Mouse (Mus musculus) hindbrain, postnatal 0 days (tissue): ENCODE measurements at regions not wholly inside any gene's neighbourhood (a gene's known extent, or its start where the extent isn't known, plus 50 kb on each side); places are given as distances from the start of the nearest gene placed in this dataset.
"Not testable (repeated sequence)": the region's sequence is repeated elsewhere in the genome, so short reads cannot be mapped to it uniquely, and the experiment has no call there.

Experiments
- ATAC-seq: fragments of 200-750 bp; cut with Nextera tagmentation; 2 replicates; pipeline ENCODE4 v1.8.0; 2017; ENCODE audit warnings: mild to moderate bottlenecking, moderate TSS enrichment, moderate library complexity
- DNase-seq: peaks from one replicate; pipeline ENCODE4 v3.0.0-alpha.2; 2015; ENCODE audit warnings: low spot score
- H3K27ac ChIP-seq: fragments of 300-500 bp; sonication (generic); 2 replicates; pipeline ENCODE4 v1.5.1; 2014; ENCODE audit warnings: mild to moderate bottlenecking
- H3K27me3 ChIP-seq: fragments of 300-500 bp; sonication (generic); 2 replicates; pipeline ENCODE4 v1.6.1; 2014; ENCODE audit warnings: low read length, mixed read lengths; ENCODE audit not compliant: insufficient read depth
- H3K36me3 ChIP-seq: fragments of 300-500 bp; sonication (generic); 2 replicates; pipeline ENCODE4 v1.6.1; 2014; ENCODE audit warnings: low read length, mixed read lengths; ENCODE audit not compliant: insufficient read depth
- H3K4me1 ChIP-seq: fragments of 300-500 bp; sonication (generic); 2 replicates; pipeline ENCODE4 v1.6.1; 2014; ENCODE audit warnings: antibody characterized with exemption, low read length, mixed read lengths; ENCODE audit not compliant: insufficient read depth
- H3K4me2 ChIP-seq: fragments of 300-500 bp; sonication (generic); 2 replicates; pipeline ENCODE4 v1.6.1; 2014; ENCODE audit warnings: low read depth, mild to moderate bottlenecking, low read length, moderate library complexity, mixed read lengths
- H3K4me3 ChIP-seq: fragments of 300-500 bp; sonication (generic); 2 replicates; pipeline ENCODE4 v1.5.1; 2014; ENCODE audit warnings: low read length
- H3K9ac ChIP-seq: fragments of 300-500 bp; sonication (generic); replicated peaks from 2 replicates; pipeline ENCODE4 v1.6.1; 2014; ENCODE audit warnings: mild to moderate bottlenecking, low read length, moderate library complexity, mixed read lengths
- H3K9me3 ChIP-seq: fragments of 300-500 bp; sonication (generic); 2 replicates; pipeline ENCODE4 v1.6.1; 2016; ENCODE audit warnings: low read length, mixed read lengths
- CTCF ChIP-seq: IDR thresholded peaks from 2 replicates; pipeline ENCODE4 v1.5.1; 2016; ENCODE audit warnings: antibody characterized with exemption, control low read depth, low read depth
- WGBS: fragments of 180-500 bp; shearing (Covaris S2); extraction: QIAGEN DNeasy Blood & Tissue Kit; methylation state at CpG from one replicate; pipeline ENCODE4 v1.1.7; 2014; 5-methylcytosine and 5-hydroxymethylcytosine counted together

DNA sequence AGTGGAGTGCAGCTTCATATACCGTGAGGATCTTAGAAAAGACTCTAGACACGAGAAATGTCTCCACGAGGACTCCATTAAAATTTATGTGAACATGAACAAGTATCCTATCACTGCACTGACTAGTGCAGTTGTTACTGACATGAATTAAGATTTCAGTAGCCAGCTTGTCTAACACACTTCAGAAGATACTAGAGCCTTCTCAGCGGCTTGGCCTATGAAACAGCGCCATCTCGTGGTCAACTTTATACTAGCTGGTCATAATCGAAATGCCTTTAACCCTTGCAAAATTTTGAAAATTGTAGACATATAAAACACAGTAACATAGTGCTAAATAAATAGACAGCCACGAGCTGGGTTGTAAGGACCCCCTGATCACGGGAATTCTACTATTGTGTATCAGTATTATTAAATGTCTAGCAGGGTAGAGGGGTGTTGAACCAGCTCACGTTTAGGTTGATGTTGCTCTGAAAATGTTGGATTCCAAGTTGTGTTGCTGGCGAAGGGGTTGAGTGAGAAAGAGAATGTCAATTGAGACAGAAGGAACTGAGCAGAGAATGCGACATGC is 70.4 kb downstream of the AI429214 start:
- ATAC-seq (peak; percentile 64), DNase-seq (peak; percentile 90)
- Histone ChIP-seq H3K4me3 (no peak overlapping the region), H3K27ac (no peak overlapping the region), H3K4me2 (no peak overlapping the region), H3K9ac (no peak overlapping the region), H3K9me3 (no peaks in the 10 kb centered on the region), H3K36me3 (no peaks in the 10 kb centered on the region), H3K27me3 (no peaks in the 10 kb centered on the region), H3K4me1 (no peaks in the 10 kb centered on the region)
- TF ChIP-seq CTCF, result peak; percentile 92
- WGBS, result 21% methylated on average over 12 of the region's 12 CpGs

DNA sequence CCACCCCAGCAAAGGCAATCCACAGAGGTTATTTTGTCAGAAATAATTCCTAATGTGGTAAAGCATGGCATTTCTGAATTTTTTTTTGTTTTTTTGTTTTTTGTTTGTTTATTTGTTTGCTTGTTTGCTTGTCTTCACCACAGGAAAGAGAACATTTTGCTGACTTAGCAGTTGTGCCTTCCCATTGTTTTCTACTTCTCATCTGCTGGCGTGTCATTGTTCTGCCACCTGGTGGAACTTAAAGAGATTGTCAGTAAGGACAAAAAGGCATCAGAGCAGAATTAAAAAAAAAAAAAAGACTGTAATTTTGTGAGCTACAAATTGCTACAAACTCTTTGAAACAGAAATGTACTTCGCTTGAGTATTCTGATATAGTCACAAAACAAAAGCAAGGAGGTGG is 79.5 kb downstream of the AI429214 start:
- Histone ChIP-seq H3K4me1 (no peaks in the 10 kb centered on the region), H3K27me3 (no peaks in the 10 kb centered on the region), H3K36me3 (no peaks in the 10 kb centered on the region), H3K9ac (no peak overlapping the region), H3K4me2 (no peak overlapping the region), H3K4me3 (no peak overlapping the region), H3K9me3 (no peaks in the 10 kb centered on the region), H3K27ac (no peak overlapping the region)
- DNase-seq, result peak; percentile 66
- ATAC-seq, result no peak
- 22% methylated on average over 2 of the region's 2 CpGs for WGBS
- peak; percentile 63 for TF ChIP-seq CTCF

DNA sequence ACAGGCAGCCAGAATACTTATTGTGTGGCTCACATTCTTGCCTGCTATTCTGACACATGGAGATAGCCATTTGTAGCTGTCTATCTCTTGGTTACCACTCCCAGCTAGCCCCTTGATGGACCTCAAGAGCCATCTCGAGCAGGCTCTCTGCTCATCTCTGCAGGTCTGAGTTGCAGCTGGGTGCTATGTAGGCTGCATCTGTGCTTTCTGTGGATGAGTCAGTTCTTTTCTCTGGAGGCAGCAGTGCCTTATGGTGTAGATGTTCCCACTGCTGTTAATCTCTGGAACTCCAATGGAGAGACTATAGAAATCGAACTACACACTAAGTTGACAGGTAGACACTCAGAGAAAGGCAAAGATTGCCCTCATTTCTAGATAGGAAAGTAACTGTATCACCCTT is 106.3 kb downstream of the AI429214 start:
- Histone ChIP-seq H3K36me3 (no peaks in the 10 kb centered on the region), H3K9me3 (no peaks in the 10 kb centered on the region), H3K4me1 (no peaks in the 10 kb centered on the region), H3K27me3 (no peaks in the 10 kb centered on the region), H3K27ac (no peak overlapping the region), H3K9ac (no peak overlapping the region), H3K4me2 (no peak overlapping the region), H3K4me3 (no peak overlapping the region)
- TF ChIP-seq CTCF, result no peak
- ATAC-seq (no peak), DNase-seq (no peak)
- WGBS, result 79% methylated on average over 2 of the region's 2 CpGs

DNA sequence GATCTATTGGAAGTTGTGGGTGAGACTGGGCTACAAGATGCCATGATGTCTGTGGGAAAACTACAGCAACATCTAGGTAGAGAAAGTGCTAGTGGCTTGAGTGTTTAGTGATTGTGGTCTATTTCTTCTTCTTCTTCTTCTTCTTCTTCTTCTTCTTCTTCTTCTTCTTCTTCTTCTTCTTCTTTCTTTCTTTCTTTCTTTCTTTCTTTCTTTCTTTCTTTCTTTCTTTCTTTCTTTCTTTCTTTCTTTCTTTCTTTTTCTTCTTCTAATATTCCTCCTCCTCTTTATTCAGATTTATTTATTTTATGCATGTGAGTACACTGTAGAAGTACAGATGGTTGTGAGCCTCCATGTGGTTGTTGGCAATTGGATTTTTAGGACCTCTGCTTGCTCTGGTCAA is 119.0 kb downstream of the AI429214 start:
- H3K27ac ChIP-seq, ATAC-seq, DNase-seq: not testable (repeated sequence)

DNA sequence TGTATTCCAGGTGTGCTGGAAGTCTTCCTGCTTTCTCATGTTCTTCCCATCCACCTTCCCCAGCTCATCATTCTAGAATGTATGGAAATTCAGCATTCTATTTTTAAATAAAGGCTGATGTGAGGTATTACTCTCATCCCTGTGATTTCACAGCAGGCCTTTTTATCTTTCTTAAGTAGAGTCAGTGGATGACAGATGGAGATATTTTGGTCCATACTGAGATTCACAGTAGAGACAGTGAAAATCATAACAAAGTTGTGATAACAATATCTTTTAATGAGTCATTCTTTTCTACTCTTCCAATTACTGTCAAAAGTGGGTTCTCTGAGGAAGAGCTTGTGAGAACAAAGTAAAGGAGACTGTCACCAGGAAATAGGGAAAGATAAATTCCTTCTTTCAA is 132.4 kb downstream of the AI429214 start:
- ATAC-seq (no peak), DNase-seq (no peak)
- Histone ChIP-seq H3K9me3 (0 out of 2 replicates have a peak, but pooled peaks cover 2% of the 10 kb centered on the region), H3K4me1 (no peaks in the 10 kb centered on the region), H3K4me3 (no peak overlapping the region), H3K36me3 (no peaks in the 10 kb centered on the region), H3K4me2 (no peak overlapping the region), H3K27me3 (no peaks in the 10 kb centered on the region), H3K27ac (no peak overlapping the region), H3K9ac (no peak overlapping the region)
- TF ChIP-seq CTCF, result no peak

More for the DNA sequence above, 119.0 kb downstream of the AI429214 start:
- not testable (repeated sequence) for H3K36me3 ChIP-seq, H3K9ac ChIP-seq, H3K4me1 ChIP-seq, H3K9me3 ChIP-seq, H3K4me2 ChIP-seq, H3K27me3 ChIP-seq, H3K4me3 ChIP-seq

DNA sequence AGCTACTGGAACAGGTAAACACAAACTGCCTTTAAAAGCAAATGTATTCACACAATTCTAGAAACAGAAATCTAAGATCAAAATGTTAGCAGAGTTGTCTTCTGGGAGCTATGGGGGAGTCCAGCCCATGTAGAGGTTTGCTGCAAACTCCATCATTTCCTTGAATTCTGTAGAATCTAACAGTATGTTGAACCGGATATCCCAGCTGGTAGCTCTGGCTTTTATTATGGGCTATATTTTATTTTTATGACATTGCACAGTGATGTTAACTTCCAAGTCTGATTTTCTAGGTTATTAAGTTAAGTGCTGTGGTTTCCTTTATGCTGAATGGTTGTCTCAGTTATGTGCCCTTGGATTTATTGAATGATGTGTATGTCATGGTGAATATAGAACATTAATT is 136.3 kb downstream of the AI429214 start:
- Histone ChIP-seq H3K4me2 (no peak overlapping the region), H3K4me1 (no peaks in the 10 kb centered on the region), H3K36me3 (no peaks in the 10 kb centered on the region), H3K4me3 (no peak overlapping the region), H3K27me3 (no peaks in the 10 kb centered on the region), H3K9ac (no peak overlapping the region), H3K27ac (no peak overlapping the region), H3K9me3 (no peaks in the 10 kb centered on the region)
- 91% methylated on average over 1 of the region's 1 CpGs for WGBS
- no peak for TF ChIP-seq CTCF
- DNase-seq (no peak), ATAC-seq (no peak)

DNA sequence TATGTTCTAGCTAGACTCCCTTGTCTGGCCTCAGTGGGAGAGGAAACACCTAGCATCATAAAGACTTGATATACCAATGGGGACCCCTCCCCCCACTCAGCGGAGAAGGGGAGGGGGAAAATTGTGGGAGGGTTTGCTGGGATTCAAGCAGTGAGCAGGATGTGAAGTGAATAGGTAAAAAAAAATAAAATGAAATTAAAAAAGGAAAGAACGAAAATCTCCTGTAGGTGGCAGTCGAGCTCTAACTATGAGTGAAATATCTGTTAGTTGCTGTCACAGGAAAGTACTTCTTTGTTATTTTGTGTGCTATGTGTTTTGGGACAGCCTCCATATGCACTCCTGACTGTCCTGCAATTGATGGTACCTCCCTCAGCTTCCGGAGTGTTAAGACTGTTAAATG is 138.6 kb downstream of the AI429214 start:
- H3K27ac ChIP-seq, result no peak overlapping the region

More for the DNA sequence above, 138.6 kb downstream of the AI429214 start:
- no peak for ATAC-seq
- peak; percentile 76 for DNase-seq
- no peak overlapping the region for H3K4me3 ChIP-seq
- no peaks in the 10 kb centered on the region for H3K27me3 ChIP-seq
- no peaks in the 10 kb centered on the region for H3K36me3 ChIP-seq
- no peak overlapping the region for H3K9ac ChIP-seq
- no peaks in the 10 kb centered on the region for H3K9me3 ChIP-seq
- peak; percentile 67 for TF ChIP-seq CTCF
- WGBS, result 16% methylated on average over 4 of the region's 4 CpGs
- H3K4me2 ChIP-seq, result no peak overlapping the region
- H3K4me1 ChIP-seq, result no peaks in the 10 kb centered on the region
